Mouse (Mus musculus) right cerebral cortex, postnatal 10 days (tissue): ENCODE measurements at regions not wholly inside any gene's neighbourhood (a gene's known extent, or its start where the extent isn't known, plus 50 kb on each side); places are given as distances from the start of the nearest gene placed in this dataset.
A peak's percentile ranks its signal among the peaks of the same experiment; 100 is the strongest.

Experiments used
- DNase-seq, 2 experiments: peaks; one replicate each; pipeline ENCODE4 v3.0.0; 2021; ENCODE audit warnings: low spot score in 2 of 2

DNA sequence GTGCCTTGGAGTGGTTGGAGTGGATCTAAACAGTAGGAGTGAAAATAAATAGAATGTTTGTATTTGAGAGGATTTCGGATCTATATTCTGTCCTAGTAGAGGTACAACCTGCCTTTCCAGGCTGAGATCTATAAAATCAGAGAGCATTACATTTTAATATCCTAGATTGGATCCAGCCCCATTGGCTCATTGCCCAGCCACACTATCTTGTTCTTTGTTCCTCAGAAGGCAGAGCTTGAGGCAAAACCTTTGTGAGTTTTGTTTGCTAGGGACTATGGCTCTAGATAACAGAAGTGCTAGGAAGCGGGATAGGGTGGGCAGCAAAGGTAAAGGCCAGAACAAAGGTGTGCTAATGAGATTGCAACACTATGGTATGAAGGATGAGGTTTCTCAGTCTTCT is 78.7 kb upstream of the Cntln start:
- DNase-seq = no peak

DNA sequence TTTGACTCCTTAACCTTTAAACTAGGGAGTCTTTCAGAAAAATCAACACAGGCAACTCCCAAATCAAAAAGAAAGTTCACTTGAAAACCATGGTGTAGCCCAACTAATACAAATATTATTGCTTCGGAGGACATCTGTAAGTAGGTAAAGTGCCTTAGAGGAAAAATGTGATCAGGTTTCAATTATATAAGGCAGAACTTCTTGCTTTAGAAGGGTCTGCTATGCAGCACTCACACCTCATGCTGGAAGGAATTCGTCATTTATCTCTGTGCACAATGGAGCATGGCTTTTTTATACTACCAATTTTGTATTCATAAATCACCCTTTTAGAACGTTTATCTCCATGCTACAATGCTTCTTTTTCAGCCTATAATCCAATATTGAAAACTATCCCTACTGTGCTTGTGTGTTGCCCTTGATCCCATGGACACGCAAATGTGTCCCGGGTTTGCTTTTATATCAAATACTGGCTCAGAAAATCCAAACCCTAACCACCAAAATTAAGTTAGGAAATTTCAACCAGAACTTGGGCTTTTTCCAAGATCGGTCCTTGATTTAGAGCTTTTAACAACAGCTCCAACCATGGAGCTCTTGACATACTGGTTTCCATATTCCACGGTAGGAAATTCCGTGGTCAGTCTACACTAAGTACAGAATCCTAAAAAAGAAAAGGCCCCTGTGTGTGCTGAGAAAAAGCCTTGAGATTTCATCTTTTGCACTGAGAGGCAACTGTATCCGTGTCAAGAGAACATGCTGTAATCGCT is 90.8 kb upstream of the Cntln start:
- no peak for DNase-seq

DNA sequence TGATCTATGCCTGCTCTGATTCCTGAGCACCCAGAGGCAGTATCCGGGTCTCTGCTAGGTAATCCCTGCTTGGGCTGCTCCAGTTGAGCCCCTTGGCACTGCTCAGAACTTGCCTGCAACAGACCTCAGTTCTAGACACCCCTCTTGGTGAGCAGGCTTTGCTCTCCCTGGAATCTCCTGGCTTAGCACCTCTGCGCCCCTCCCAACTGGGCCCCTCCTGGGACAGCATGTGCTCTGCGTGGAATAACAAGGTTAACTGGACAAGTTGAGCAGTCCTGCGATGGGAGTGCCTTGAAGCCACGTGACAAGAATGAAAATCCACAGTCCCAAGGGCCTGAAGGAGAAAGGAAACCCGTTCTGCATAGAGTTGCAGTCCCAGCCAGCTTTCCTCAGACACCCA is 97.5 kb upstream of the Cntln start:
- DNase-seq = peak in 1 of 2 experiments; percentile 21

DNA sequence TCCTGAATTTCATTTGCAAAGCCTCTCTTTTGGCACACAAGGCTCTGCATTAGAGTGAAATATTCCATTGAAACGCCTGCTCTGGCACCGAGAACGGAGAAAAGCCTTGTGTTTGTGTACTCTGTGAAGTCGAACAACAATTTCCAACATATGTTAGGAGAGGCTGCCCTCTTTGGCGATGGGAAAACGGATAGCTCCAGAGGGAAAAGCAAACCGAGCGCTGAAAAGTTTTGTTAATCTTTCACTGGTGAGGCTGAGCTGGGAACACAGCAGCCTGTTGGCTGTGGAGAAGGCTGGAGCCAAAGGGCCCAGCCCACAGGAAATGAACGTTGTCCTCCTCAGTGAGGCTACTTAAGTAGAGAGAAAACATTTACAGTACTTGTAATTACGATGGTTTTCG is 93.1 kb upstream of the Bnc2 start:
- peak; percentile 23 to 26 for DNase-seq

DNA sequence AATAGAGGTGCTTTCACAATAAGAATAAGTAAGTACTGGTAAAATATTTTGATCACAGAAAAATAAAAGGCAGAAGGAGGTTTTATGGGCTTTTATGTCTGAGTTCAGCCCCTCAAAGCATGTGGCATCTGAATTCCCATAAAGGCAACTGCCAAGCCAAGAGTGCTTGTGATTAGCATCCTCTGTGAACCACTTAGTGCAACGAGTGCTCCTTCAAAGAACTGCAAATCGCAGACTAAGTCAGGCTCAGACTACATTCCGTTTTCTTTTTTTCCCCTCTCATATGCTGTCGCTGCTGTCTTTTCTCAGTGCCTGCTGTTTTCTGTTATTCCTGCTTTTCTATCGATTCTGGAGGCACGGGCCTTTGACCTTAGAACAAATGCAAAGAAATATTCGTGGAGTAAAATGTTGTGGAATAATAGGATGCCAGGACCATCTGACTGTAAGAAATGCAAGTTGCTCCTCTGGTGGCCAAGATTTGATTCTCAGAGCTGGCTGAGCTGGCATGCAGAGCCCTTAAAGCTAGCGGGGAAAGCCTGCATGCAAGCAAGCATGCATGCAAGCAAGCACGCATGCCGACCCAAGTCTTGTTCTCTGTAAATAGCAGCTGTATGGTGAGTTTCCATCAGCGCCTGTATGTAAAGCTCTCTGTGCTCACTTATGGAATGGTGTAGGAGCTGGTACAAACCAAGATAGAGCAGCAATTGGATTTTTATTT is 91.8 kb upstream of the Bnc2 start:
- no peak for DNase-seq

DNA sequence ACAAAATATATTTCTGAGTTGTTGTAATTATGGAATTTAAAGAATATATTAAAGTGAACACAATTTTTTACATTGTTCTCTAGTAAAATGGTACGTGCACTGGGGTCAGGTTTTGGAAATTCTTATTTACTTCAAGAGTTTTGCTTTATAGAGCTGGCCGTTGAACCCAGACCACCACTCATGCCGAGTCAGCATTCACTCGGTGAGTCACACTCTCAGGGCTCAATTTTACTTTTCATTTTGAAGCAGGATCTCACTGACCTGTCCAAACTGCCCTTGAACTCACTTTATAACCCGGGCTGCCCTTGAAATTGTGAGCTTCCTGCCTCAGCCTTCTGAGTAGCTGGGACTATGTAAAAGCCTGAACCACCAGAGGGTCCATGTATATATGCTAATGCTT is 82.1 kb upstream of the Bnc2 start:
- DNase-seq = no peak

DNA sequence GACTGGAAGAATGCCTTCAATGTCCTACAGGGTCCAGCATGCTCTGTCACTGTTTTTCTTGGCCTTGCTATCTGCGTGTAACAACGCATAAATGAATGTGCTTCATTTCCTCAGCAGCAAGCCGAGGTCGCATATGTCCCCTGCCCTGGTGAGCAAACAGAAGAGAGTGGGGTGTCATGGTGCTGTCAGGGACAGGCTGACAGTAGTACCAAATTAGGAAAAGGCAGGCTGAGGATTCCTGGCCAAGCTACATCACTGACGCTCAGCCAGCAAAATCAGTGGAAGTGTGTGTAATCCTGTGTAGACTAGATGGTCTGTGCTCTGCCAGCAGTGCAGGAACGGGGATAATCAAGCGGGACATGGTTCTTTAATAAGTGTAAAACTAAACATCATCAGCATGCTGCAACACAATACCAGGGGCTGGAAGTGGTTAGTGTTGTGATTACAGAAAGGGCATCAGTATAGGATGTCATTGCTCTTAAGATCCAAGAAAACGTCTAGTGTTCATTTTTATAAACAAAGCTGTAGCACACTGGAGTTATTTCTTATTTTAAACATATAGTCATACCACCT is 77.6 kb upstream of the Bnc2 start:
- DNase-seq = peak in 1 of 2 experiments; percentile 21

DNA sequence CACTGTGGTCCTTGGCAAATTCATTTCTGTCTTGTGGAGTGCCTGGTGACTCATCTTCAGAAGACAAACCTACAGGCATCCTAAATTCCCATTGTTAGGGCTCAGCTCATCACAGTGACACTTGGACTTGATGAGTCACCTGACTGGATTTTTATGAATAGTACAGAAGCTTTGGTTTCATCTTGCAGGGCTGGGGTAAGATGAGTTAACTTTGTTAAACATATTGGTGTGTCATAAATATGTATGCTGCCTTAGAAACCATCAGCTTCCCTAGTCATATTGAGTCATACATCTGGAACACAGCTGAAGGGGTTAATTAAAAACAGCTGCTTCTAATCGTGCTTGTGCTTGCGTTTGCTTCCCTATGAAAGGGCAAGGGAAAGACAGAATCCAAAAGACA is 66.2 kb upstream of the Bnc2 start:
- no peak for DNase-seq

DNA sequence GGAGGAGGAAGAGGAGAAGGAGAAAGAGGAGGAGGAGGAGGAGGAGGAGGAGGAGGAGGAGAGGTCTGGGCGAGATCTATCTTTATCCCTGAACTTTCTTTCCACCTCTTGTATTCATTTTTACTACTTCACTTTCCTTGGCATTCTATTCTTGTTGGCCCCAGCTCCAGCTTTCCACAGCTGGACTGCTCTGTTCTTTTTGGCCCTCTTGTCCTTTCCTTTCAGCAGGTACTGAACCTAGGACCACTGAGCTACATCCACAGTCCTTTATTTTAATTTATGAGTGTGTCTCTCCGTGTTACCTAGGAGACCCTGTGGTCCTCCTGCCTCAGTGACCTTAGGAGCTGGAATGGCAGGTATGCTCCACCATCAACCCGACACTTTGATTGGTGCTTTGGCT is 65.7 kb upstream of the Bnc2 start:
- DNase-seq = no peak
